Mouse (Mus musculus): ENCODE measurements around the gene Npas2. TPM values are rescaled to one million over a fixed set of nuclear protein-coding genes. Genes with fewer than 3 reads are reported as not detected.
A peak's percentile ranks its signal among the peaks of the same experiment; 100 is the strongest.

Gene Npas2
- total RNA-seq, 2 experiments from 2014 or later = 55.3 to 67.1 TPM

- no peak for DNase-seq (ENCODE audit: low spot score in 2 of 2)
- intact Hi-C loops (cut with DNase I) = no loop called here
These were observed 73.4 kb downstream of the Npas2 start for GRCm38 (mm10) chr1:39266843-39267512.

DNA sequence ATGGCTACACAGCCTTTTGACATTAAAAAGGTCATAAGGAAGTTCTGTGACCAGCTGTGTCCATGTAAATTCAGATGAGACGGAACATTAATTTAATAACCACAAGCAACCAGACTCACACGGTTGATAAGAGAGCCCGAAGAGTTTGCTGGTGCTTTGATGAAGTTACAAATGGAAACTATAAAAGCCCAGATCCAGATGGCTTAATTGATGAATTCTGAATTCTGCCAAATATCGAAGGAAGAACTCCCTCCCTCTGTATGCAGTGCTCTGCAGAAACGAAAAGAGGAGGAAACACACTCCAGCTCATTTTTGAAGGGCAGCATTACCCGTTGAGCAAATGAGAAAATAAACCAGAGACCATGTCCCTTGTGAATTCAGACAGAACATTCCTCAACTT is 79.4 kb downstream of the Npas2 start:
- no peak for DNase-seq (ENCODE audit: low spot score in 2 of 2)
- intact Hi-C loops (cut with DNase I) = no loop called here

DNA sequence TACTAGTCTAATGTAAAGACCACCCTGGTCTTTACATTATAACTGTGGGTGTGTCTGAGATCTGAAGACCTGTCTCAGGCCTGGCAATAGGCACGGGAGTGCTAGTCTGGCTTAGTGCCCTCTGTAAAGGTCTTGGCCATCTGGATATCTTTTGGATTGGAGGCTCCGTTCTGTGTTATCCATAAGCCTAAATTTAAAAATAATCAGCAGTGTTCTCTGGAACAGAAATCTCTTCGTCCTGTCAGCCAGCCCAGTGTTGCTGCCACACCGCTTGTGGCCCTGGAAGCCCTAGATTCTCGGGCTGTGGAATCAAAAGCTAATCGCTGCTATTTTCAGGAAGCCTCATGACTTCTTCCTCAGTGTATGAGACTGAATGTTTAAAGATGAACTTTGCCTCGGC is 86.9 kb downstream of the Npas2 start:
- intact Hi-C loops (cut with DNase I) = no loop called here
- DNase-seq (ENCODE audit: low spot score in 2 of 2) = no peak

GRCm38 (mm10) chr1:39280989-39281875 is 87.7 kb downstream of the Npas2 start:
- no peak for DNase-seq (ENCODE audit: low spot score in 2 of 2)
- intact Hi-C loops (cut with DNase I) = no loop called here

- DNase-seq (ENCODE audit: low spot score in 2 of 2) = no peak
- intact Hi-C loops (cut with DNase I) = no loop called here
These were observed 88.4 kb downstream of the Npas2 start for GRCm38 (mm10) chr1:39281888-39282287.

GRCm38 (mm10) chr1:39283323-39283722 is 89.8 kb downstream of the Npas2 start:
- intact Hi-C loops (cut with DNase I) = no loop called here
- DNase-seq (ENCODE audit: low spot score in 2 of 2) = no peak

DNA sequence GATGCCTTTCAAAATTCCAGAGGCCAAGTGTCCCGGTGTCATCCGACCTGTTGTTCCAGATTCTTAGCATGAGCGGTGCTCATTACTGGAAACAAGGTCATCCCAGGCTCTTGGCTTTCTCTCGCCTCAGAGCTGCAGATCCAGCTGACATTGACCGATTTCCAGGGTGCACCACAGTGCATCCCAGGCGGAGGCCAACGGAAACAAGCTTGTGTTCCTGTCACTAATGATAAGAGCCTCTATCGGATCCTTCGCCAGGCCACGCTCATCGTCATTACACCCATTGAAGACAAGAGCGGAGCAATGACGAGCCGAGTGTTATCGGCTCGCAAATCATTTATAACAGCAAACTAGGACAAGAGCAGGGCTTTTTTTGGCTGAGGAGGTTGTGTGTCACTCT is 91.3 kb downstream of the Npas2 start:
- intact Hi-C loops (cut with DNase I) = no loop called here
- DNase-seq (ENCODE audit: low spot score in 2 of 2) = no peak

DNA sequence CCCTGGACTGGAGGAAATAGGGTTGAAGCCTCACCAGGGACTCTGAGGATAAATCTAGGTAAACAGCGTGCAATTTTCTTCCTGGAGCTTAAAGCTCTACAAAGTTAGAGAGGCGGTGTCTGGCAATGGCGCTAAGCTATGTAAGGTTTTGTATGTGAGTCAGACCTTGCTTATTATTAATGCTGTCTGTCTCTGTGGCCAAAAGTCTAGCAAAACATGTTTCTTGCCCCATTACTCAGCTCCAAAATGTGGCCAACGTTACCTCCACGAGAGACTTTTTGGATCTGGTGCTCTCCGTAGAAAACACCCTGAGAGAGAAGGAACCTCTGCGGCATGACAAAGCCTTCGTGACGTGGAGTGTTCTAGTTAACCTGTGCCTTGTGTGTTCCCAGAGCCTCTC is 93.5 kb downstream of the Npas2 start:
- intact Hi-C loops (cut with DNase I) = no loop called here
- no peak for DNase-seq (ENCODE audit: low spot score in 2 of 2)

GRCm38 (mm10) chr1:39287831-39288230 is 94.3 kb downstream of the Npas2 start:
- no peak for DNase-seq (ENCODE audit: low spot score in 2 of 2)
- intact Hi-C loops (cut with DNase I) = no loop called here

GRCm38 (mm10) chr1:39288425-39288824 is 94.9 kb downstream of the Npas2 start:
- intact Hi-C loops (cut with DNase I) = no loop called here
- DNase-seq (ENCODE audit: low spot score in 2 of 2) = no peak

DNA sequence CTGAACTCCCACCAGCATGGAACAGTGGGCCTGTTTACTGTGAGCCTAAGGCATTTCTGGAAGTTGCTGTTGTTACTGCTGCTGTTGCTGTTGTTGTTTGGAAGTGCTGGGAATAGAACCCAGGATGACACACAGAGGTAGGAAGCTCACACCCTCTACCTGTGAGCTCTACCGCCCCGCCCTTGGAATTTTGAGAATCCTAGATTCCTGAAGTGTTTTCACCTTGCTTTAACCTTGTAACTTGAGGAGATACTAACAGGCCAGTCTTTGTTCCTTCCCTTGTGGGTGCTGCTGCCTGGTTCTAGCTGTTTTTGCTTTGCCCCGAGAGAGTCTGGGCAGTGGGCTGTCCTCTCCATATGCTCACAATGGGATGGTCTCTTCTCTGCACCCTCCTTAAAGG is 98.5 kb downstream of the Npas2 start:
- no peak for DNase-seq (ENCODE audit: low spot score in 2 of 2)
- intact Hi-C loops (cut with DNase I) = no loop called here

- DNase-seq (ENCODE audit: low spot score in 2 of 2) = no peak
These were observed 104.8 kb downstream of the Npas2 start for GRCm38 (mm10) chr1:39298294-39298693.

DNA sequence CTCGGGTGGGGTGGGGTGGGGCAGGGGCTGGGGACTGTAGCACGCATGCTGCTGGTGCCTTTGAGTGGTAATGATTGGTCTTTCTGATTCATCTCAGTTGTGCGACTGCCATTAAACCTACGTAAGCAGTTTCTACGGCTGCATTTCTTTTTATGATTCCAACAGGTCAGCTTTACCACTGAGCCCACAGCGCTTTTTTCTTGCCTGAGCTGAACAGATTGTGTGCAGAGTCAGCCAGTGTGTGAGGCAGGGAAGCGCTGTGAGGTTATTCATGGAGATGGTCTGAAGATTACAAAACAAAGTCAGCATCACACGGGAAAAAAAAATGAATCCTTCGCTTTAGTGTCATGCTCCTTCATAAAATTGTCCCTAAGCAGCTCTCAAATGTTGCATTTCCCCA is 106.7 kb downstream of the Npas2 start:
- intact Hi-C loops (cut with DNase I) = no loop called here
- peak in 1 of 2 experiments; percentile 78 for DNase-seq (ENCODE audit: low spot score in 2 of 2)

More at GRCm38 (mm10) chr1:39298294-39298693, 104.8 kb downstream of the Npas2 start:
- intact Hi-C loops (cut with DNase I) = no loop called here

GRCm38 (mm10) chr1:39300676-39301075 is 107.1 kb downstream of the Npas2 start:
- no peak for DNase-seq (ENCODE audit: low spot score in 2 of 2)
- intact Hi-C loops (cut with DNase I) = no loop called here

DNA sequence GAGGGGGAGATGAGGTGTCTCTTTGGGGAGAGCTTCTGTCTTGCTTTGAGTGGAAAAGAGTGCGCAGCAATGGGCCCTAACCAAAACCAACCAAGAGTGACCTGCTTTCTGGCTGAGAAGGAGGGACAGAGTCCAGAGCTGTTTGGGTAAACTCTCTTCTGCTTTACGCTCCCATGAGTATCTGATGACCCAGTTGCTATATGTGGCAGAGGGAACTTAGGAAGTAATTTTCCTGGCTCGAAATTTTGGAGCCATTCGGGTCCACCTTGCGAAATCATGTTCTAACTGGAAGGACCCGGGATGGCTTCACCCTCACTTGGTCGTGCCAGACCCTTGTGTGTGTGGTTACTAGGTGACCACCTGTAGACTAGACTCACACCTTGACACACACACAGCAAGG is 108.7 kb downstream of the Npas2 start:
- intact Hi-C loops (cut with DNase I) = no loop called here
- no peak for DNase-seq (ENCODE audit: low spot score in 2 of 2)

DNA sequence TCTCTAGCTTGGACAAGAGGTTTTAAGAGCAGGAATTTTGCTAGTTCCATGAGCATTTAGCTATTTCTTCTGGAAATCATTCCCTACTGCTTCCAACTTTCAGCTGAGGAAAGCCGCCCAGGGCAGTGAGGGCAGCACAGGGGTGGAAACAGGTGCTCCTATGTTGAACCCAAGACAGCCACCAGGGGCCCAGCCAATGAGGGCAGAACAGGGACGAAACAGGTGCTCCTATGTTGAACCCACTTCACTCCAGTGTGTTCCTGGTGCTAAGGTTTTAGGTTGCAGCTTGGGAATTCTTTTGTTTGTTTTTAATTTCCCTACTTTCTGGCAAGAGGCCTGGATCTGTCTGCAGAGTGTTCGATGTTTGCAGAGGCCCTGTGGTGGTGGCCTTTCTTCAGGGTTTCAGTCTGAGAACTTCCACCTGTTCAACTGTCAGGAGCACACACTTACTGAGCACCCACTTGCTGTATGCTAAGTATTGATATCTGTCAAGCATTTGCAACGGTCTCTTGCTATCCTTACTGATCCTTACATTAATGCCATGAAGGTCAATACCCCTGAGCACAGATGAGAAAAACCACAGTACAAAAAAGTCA is 109.6 kb downstream of the Npas2 start:
- intact Hi-C loops (cut with DNase I) = no loop called here
- DNase-seq (ENCODE audit: low spot score in 2 of 2) = no peak

GRCm38 (mm10) chr1:39307291-39307690 is 113.8 kb downstream of the Npas2 start:
- DNase-seq (ENCODE audit: low spot score in 2 of 2) = peak in 1 of 2 experiments; percentile 75
- intact Hi-C loops (cut with DNase I) = no loop called here

DNA sequence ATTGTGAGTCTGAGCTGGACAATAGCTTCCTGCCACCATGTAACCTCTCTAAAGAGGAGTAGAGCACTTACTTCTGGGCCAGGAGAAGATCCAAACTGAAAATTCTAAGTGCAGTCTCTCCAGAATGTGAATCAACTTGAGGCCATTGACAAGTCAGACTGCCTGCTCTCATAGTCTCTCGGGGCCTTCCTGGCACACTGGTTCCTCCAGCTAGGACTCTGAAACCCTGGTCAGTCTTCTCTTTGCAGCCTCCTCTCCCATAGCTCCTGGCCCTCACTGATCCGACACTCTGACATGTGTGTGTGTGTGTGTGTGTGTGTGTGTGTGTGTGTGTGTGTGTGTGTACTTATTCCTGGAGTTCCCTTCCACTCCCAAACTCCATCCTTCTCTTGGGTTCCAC is 114.4 kb downstream of the Npas2 start:
- no peak for DNase-seq (ENCODE audit: low spot score in 2 of 2)
- intact Hi-C loops (cut with DNase I) = no loop called here

DNA sequence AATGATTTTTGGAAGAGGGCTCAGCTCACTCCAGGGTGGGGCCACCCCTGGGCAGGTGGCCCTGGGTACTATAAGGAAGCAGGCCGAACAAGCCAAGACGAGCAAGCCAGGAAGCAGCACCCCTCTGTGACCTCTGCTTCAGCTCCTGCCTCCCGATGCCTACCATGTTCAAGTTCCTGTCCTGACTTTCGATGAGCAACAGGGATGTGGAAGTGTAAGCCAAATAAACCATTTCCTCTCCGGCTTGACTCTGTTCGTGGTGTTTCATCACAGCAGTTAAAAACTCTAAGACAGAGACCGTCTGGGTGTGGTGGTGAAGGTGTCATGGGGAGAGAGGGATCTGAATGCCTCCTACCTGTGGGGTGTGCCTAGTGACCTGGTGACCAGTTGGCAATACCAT is 116.0 kb downstream of the Npas2 start:
- DNase-seq (ENCODE audit: low spot score in 2 of 2) = no peak
- intact Hi-C loops (cut with DNase I) = no loop called here

DNA sequence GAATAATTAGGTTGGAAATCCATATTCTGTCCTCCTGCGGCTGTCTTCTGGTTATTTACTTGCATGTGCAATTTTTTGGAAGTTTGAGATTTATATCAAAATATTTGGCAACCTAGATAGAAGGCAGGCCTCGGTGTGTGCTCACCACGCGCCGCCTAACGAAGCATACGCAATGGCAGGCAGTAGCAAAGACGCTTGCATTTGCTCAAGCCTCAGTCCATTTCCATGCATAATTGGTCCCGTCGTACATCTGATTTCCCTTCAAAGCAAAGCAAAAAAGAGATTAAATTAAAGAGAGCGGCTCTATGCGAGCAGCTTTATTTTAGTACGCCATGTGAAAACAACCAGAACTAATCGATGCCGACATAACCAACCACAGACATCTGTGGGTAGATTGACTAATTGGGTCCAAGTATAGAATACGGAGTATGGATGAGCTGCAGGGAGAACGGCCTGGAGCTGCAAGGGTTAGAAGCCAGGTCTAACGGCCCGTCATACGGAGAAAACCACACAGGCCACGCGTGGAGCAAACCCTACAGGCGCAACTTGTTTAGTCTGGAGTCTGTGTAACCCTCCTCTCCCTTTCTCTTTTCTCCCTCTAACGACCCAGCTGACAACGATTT is 118.9 kb downstream of the Npas2 start:
- peak in 1 of 2 experiments; percentile 35 for DNase-seq (ENCODE audit: low spot score in 2 of 2)
- intact Hi-C loops (cut with DNase I) = loop anchor here (5.0 to 10.0 kb wide), 2 partner anchors 115 to 218 kb away; no protein-coding TSS in a partner anchor
